Mouse (Mus musculus) layer of hippocampus, postnatal 36 days (tissue): ENCODE results near the gene Cacnb4. TPM values are rescaled to one million over a fixed set of nuclear protein-coding genes. Genes with fewer than 3 reads are reported as not detected.

Source experiments
- DNase-seq, 2 experiments: peaks; one replicate each; pipeline ENCODE4 v3.0.0; 2022
- total RNA-seq, 2 experiments: library from RNA; stranded (reverse); gene quantifications; 2 replicates each; pipeline ENCODE4 v1.2.3; 2021

Cacnb4 gene
- total RNA-seq, 2 experiments from 2014 or later: 73.8 to 74.8 TPM

DNA sequence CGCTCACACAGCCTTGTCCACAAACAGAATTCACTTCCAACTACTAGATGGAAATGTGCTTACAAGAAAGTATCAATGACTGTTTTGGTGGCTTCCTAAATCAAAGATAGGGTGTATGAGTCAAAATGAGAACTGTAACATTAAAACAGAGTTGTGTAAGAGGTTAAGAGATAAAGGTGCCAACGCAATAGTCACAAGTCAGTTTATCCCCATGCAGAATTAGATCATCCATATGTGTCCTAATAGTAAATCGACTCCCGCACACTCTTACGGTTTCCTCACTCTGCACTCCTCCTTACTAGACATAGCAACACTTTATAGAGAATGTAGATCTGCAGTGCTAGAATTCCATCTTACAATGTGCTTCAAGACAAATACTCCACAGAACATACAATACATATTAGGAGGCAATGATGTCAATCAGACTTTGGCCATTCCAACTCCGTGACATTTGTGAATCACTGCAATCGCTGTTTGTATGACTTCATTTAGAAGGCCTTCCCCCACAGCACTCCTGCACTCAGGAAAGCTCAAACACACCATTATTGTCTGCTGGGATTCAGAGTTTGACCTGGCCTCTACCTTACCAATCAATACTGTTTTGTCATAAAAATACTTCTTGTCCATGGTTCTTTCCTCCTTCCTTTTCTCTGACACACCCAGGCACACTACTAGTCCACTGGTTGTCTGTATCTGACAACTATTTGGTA, 256.5 kb downstream of the Cacnb4 start:
- DNase-seq: no peak

DNA sequence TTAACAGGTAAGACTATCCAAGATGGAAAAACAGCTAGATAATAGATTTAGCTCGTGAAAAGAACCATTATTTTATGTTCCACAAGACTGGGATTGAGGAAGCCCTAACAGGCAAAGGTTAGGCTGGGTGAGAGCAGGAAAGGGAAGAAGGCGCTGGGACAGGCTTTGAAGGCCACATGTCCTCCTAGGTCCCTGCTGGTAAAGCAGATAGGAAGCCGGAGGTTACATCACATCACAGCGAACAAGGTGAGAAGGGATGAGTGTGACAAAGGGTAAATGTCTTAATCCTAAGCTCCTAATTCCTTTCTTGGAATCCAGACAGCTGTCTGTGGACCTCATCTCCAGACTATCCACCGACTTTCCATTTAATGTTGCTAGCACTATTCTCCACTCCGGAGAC, 257.3 kb downstream of the Cacnb4 start:
- no peak for DNase-seq

DNA sequence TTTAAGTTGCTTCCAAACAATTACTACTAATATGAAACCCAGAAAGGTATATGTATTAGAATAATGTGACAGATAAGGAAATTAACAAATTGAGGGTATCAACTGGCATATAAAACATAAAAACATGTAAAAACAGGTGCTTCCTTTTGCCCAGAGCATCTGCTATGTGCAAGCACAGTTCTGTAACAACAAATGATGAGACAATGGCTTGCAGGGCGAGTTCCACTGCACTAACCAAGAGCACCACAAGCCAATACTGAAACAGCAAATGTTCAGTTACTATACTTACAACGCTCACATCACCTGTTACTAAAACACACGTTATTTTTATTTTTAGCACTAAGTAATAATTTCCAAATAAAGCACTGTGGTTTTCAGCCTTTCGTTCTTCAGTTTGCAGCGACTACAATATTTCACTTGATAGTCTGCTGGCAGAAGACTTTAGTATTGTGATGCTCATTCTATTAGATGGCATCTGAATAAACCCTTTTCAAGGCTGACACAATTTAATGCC, 264.1 kb downstream of the Cacnb4 start:
- DNase-seq: no peak

DNA sequence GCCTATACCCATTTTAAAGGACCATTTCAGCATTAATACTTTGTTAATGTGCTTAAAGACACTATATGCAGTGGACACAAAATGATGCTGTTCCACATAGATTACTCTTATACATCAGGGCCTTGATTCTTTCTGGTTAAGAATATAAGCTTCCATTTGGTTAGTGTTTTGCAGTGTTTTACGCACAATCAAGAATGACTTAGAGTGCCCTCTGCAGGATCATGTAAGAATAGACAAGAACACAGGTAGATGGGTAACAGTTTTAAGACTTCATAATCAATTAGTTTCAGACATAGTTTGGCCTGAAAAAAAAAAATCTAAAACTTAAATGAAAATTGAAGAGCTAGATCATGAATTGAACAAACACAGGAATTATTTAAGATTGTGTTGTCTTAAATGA, 270.2 kb downstream of the Cacnb4 start:
- no peak for DNase-seq

DNA sequence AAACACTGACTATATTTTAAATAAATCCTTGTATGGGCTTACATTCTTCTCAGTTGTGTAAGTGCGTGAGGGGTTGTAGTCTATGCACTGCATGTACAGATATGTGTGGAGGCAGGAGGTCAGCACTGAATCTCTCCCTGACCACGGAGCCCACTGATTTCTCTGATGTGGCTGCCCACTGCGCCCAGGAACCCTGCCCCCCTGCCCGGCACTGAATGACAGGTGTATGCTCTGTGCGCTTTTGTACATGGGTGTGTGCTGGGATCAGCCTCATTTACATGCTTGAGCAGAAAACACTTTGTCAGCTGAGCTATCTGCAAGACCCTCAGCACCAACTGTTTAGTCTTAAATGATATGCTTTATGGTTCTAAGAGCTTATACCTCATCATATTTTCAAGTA, 271.4 kb downstream of the Cacnb4 start:
- no peak for DNase-seq

DNA sequence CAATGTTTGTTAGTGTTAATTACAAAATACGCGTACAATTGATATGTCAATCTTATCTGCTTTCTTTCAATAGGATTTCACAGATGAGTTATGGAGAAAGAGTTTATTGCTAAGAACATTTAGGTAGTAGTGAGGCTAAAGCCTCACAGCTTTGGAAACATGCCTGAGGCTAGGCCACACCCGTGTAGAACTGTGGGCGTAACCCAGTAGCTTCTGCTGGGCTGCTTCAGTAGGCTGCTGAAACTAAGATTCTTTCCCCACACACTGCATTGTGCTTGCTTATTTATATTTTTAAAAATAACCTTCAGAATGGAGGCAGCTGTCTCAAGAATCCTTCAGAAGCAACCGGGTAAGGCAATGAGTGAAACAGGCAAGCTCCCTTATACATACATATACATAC, 282.1 kb downstream of the Cacnb4 start:
- DNase-seq: no peak

DNA sequence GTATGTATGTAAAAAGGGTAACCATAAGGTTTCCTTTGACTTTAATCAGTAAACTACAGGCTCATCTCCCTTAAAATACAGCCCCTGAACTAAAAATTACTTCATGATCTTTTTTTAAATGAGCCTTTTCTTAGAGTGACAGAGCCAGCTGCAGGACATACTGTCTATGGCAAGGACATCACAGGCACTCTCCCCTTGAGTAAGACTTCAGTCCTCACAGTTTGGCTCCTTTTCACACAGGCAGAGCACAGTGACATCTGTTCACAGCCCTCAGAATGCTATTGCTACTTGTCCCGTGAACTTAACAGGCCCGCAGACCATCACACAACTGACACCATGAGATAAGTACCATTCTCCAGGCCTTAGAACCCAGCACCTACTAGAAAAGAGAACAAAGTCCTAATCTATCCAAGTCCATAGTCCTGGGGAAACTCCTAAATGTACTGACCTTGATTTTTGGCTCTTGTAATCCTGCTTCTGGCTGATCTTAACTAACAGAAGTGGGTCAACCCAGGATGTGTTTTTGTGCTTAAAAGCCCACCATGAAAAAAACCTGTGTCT, 286.1 kb downstream of the Cacnb4 start:
- DNase-seq: no peak

DNA sequence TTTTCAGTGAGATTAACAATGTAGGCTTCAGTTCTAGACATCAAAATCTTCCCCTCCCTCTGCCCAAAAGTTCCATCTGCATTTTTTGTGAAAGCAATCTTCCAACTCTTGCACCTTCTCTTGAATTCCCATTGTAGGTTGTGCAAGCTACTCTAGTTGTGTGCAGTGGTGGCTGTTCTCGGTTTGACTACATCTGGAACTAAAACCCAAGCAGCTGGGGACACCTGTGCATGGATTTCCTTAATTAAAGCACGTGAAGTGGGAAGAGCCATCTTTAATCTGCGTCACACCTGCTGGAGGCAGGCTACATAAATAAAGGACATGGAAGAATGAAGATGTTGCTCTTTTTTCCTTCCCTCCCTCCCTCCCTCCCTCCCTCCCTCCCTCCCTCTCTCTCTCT, 286.7 kb downstream of the Cacnb4 start:
- DNase-seq: no peak

DNA sequence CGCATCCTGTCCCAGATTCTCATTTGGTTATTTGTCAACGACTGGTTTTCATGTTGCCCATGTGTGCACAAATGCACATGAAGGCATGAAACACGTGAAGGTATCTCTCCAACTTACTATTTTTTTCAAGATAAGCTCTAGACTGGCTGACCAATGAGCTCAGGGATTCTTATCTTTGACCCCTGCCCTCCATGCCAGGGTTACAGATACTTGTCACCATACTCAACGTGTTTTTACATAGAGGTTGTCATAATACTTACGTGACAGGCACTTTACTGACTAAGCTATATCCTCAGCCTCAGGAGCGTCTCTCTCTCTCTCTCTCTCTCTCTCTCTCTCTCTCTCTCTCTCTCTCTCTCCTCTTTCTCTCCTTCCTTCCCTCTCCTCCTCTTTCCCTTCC, 290.2 kb downstream of the Cacnb4 start:
- DNase-seq: no peak

DNA sequence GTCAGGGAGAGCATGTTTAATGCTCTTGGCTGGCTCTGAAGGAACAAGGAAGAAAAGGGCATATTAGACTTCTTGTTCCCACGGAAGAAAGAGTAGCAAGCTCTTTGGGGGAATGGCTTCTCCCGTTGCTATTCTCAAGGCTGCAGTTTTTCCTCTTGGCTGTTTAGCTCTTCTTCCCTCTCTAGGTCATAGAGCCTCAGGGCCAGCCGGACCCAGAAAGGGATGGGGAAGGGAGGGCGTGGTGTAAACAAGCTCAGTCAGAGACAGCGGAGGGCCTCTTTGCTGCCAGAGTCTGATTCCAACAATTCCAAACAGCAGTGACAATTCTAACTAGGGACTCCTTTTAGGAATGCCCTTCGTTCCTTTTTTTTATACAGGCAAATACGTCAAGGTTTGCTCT, 290.6 kb downstream of the Cacnb4 start:
- no peak for DNase-seq

DNA sequence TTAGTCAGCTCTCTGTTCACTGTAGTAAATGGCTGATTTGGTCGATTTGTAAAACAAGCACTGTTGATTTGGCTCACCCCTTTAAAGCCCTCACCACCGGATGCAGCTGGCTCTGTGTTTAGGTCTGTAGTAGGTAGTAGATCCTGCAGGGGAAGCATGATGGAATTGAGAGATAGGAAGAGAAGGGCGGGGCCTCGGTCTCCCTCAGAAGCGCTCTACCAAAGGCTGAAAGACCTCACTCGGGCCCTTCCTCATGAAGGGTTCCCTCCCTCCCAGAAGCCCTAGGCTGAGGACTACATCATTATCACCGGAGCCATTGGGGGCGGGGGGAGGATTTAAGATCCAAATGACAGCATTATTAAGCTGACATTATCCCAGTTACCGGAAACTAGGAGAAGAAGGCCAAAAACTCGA, 297.8 kb downstream of the Cacnb4 start:
- DNase-seq: no peak

DNA sequence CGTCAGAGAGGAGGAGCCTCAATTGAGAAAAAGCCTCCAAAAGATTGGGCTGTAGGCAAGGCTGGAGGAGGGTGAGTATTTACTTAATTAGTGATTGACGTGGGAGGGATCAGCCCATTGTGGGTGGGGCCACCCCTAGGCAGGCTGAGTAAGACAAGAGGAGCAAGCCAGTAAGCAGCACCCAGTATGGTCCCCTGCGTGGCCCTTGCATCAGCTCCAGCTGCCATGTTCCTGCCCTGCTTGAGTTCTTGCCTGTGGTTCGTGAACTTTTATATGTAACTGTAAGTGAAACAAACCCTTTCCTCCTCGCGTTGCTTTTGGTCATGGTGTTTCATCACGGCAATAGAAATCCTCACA, 298.2 kb downstream of the Cacnb4 start, which contains the start of gene Neb:
Neb (minus strand) TSS at position 27 of the 357 bp plus-strand sequence.
- no peak for DNase-seq

Other genes starting within 250 kb of the Cacnb4 start
- 10 to 100 TPM; 23.9 to 27.1 TPM for gene Stam2, start 65.5 kb upstream of the Cacnb4 start, total RNA-seq
- gene Fmnl2, start 181.0 kb upstream of the Cacnb4 start, total RNA-seq: 10 to 100 TPM; 42.9 to 47.5 TPM